Mouse (Mus musculus): Measurements from ENCODE around the gene Pkd1. TPM values are rescaled to one million over a fixed set of nuclear protein-coding genes. Genes with fewer than 3 reads are reported as not detected.

The Pkd1 gene
- polyA plus RNA-seq, 1 experiment from 2014 or later: 24.7 TPM

DNA sequence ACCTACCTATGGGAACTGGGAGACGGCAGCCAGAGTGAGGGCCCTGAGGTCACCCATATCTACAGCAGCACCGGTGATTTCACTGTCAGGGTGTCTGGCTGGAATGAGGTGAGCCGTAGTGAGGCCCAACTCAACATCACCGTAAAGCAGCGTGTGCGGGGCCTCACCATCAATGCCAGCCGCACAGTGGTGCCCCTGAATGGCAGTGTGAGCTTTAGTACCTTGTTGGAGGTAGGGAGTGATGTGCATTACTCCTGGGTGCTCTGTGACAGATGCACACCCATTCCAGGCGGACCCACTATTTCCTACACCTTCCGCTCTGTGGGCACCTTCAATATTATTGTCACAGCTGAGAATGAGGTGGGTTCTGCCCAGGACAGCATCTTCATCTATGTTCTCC is 24.2 kb downstream of the Pkd1 start:
- ATAC-seq (ENCODE audit: borderline replicate concordance, extremely low read depth, low FRiP score, low TSS enrichment): no peak
- WGBS: 91% methylated on average over 9 of the region's 9 CpGs
- H3K4me2 ChIP-seq: no peak overlapping the region
- H3K9ac ChIP-seq: no peak overlapping the region
- H3K36me3 ChIP-seq: peaks cover 75% of the 10 kb centered on the region
- no peaks in the 10 kb centered on the region for H3K4me1 ChIP-seq
- H3K9me3 ChIP-seq: no peaks in the 10 kb centered on the region
- no peak overlapping the region for H3K27ac ChIP-seq
- no peak overlapping the region for H3K4me3 ChIP-seq
- no peaks in the 10 kb centered on the region for H3K27me3 ChIP-seq

DNA sequence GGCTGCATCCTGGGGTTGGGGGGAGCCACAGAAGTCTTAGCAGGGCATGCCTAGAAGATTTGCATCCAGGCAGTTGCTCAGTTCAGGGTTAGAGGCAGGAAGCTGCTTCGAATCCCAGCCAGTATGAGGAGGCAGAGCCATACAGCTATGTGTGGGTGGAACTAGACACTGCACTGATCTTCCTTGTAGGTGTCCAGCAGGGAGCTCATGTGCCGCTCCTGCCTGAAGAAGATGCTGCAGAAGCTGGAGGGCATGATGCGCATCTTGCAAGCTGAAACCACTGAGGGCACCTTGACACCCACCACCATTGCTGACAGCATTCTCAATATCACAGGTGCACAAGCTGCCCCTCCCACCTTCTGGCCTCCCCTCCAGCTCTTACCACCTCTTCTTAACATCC is 29.9 kb downstream of the Pkd1 start:
- Histone ChIP-seq H3K4me1 (no peaks in the 10 kb centered on the region), H3K9me3 (no peaks in the 10 kb centered on the region), H3K4me2 (no peak overlapping the region), H3K27ac (no peak overlapping the region), H3K36me3 (peaks cover 63% of the 10 kb centered on the region), H3K4me3 (no peak overlapping the region), H3K27me3 (no peaks in the 10 kb centered on the region), H3K9ac (no peak overlapping the region)
- WGBS: 91% methylated on average over 3 of the region's 3 CpGs
- no peak for ATAC-seq (ENCODE audit: borderline replicate concordance, extremely low read depth, low FRiP score, low TSS enrichment)

DNA sequence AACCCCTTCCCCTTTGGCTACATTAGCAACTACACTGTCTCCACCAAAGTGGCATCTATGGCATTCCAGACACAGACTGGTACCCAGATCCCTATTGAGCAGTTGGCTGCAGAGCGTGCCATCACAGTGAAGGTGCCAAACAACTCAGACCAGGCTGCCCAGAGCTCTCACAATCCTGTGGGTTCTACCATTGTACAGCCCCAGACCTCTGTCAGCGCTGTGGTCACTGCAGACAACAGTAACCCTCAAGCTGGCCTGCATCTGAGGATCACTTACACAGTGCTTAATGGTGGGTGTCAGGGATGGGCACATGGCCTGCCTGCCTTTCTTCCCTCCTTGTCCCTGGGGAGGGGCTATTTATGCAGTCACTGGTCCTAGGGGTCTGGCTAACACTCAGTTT is 30.7 kb downstream of the Pkd1 start:
- Histone ChIP-seq H3K4me3 (no peak overlapping the region), H3K9ac (no peak overlapping the region), H3K36me3 (peaks cover 56% of the 10 kb centered on the region), H3K27me3 (no peaks in the 10 kb centered on the region), H3K9me3 (no peaks in the 10 kb centered on the region), H3K4me1 (no peaks in the 10 kb centered on the region), H3K27ac (no peak overlapping the region), H3K4me2 (no peak overlapping the region)
- WGBS: 83% methylated on average over 2 of the region's 2 CpGs
- ATAC-seq (ENCODE audit: borderline replicate concordance, extremely low read depth, low FRiP score, low TSS enrichment): no peak

DNA sequence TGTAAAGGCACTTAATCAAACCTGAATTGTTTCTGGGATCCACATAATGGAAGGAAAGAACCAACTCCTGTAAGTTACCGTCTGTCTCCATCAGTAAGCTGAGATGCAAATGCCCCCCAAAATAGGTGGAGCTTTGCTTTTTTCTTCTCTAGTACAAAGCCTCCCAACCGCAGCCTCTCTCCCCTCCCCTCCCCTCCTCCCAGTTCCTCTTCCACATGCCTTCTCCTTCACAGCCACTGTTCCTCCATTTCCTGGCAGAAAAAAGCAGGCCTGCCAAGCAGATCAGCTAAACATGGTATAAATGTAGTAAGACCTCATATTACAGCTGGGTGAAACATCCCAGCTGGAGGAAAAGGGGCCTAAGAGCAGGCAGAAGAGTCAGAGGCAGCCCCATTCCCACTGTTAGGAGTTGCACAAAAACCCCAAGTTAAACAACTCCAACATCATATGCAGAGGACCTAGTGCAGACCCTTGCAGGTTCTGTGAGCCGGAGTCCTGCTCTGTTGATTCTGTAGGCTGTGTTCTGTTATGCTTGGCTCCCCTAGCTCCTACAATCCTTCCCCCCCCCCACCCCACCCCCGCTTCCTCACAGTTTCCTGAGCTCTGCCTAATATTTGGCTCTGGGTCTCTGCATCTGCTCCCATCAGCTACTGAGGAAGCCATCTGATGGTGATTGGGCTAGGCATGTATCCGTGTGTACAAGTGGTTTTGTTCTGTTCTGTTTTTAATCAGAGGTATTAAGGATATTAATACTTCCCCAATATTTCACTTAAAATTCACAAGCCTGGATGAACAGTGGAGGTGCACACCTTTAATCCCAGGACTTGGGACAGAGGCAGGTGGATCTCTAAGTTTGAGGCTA is 34.2 kb downstream of the Pkd1 start:
- H3K9ac ChIP-seq: no peak overlapping the region
- WGBS: 54% methylated on average over 5 of the region's 5 CpGs
- no peaks in the 10 kb centered on the region for H3K9me3 ChIP-seq
- H3K4me3 ChIP-seq: no peak overlapping the region
- ATAC-seq (ENCODE audit: borderline replicate concordance, extremely low read depth, low FRiP score, low TSS enrichment): peak; percentile 24; the same call in 1 of the 2 replicates
- H3K27me3 ChIP-seq: no peaks in the 10 kb centered on the region
- H3K4me2 ChIP-seq: no peak overlapping the region
- H3K27ac ChIP-seq: peak overlapping the region; percentile 44
- H3K36me3 ChIP-seq: peaks cover 62% of the 10 kb centered on the region
- H3K4me1 ChIP-seq: no peaks in the 10 kb centered on the region

DNA sequence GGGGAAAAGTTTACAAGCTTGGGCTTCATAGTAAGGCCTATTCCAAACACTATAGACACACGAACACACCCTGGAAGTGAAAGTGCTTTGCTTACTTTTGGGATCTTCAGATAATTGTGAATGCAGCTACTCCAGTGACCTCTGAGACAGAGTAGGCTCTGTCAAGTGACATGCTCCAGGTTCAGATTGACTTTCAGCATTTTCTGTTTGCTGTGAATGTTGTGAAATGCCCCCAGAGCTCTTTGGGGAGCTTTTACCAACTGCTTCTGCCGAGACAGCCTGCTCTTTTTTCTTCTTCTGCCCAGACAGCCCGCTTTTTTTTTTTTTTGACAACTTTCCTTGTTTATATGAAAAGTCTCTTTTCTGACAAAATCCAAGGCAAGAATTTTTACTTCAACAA is 34.9 kb downstream of the Pkd1 start:
- H3K36me3 ChIP-seq: peaks cover 64% of the 10 kb centered on the region
- no peak overlapping the region for H3K9ac ChIP-seq
- H3K27ac ChIP-seq: peak overlapping the region; percentile 44
- no peaks in the 10 kb centered on the region for H3K27me3 ChIP-seq
- H3K4me2 ChIP-seq: no peak overlapping the region
- H3K9me3 ChIP-seq: no peaks in the 10 kb centered on the region
- no peak overlapping the region for H3K4me3 ChIP-seq
- WGBS: 51% methylated on average over 3 of the region's 3 CpGs
- no peaks in the 10 kb centered on the region for H3K4me1 ChIP-seq
- ATAC-seq (ENCODE audit: borderline replicate concordance, extremely low read depth, low FRiP score, low TSS enrichment): no peak

DNA sequence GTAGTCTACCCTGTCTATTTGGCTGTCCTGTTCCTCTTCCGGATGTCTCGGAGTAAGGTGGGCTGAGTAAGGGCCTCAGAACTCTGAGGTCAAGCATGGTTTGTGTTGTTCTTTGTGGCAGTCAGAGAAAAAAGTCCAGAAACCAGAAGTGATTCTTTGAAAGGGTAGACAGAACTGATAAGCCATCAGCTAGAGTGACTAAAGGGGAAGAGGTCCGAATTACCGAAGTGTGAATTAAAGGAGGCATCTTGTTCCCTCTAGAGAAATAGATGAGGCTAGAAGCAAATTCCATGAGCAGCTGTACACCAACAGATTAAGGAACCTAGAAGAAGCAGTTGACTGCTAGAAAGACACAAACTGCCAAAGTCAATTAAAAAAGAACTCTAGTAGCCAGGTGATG is 36.9 kb downstream of the Pkd1 start:
- no peaks in the 10 kb centered on the region for H3K4me1 ChIP-seq
- 92% methylated on average over 4 of the region's 4 CpGs for WGBS
- no peak overlapping the region for H3K9ac ChIP-seq
- no peaks in the 10 kb centered on the region for H3K9me3 ChIP-seq
- no peak overlapping the region for H3K4me3 ChIP-seq
- H3K4me2 ChIP-seq: no peak overlapping the region
- peaks cover 63% of the 10 kb centered on the region for H3K36me3 ChIP-seq
- no peak for ATAC-seq (ENCODE audit: borderline replicate concordance, extremely low read depth, low FRiP score, low TSS enrichment)
- H3K27ac ChIP-seq: no peak overlapping the region
- no peaks in the 10 kb centered on the region for H3K27me3 ChIP-seq

DNA sequence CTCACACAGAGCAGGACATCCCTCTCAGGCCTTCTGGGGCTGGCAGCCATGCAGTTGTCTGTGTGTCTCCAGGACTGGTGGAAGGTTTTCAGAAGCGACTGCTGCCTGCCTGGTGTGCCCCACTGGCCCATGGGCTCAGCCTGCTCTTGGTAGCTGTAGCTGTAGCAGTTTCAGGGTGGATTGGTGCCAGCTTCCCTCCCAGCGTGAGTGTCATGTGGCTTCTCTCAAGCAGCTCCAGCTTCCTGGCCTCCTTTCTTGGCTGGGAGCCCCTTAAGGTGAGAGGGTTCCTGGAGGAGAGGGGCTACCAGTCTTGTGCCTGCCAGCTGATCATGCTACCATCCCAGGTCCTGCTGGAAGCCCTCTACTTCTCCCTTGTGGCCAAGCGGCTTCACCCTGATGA is 41.3 kb downstream of the Pkd1 start:
- H3K27me3 ChIP-seq: no peaks in the 10 kb centered on the region
- 82% methylated on average over 3 of the region's 3 CpGs for WGBS
- H3K4me1 ChIP-seq: no peaks in the 10 kb centered on the region
- no peak overlapping the region for H3K27ac ChIP-seq
- peaks cover 89% of the 10 kb centered on the region for H3K36me3 ChIP-seq
- H3K9me3 ChIP-seq: no peaks in the 10 kb centered on the region
- no peak overlapping the region for H3K9ac ChIP-seq
- no peak for ATAC-seq (ENCODE audit: borderline replicate concordance, extremely low read depth, low FRiP score, low TSS enrichment)
- H3K4me3 ChIP-seq: no peak overlapping the region
- no peak overlapping the region for H3K4me2 ChIP-seq

DNA sequence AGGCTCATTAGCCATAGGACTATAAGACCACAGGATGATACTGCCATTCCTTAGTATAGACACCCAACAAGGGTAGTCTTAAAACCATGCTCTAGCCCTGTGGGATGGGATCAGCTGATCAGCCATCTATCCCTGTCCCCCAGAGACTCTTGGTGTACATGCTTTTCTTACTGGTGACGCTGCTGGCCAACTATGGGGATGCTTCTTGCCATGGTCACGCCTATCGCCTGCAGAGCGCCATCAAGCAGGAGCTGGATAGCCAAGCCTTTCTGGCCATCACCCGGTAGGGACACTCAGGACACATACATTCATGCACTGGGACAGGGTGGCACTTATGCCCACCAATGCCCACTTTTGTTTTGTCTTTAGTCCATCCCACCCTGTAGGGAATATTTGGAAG is 42.1 kb downstream of the Pkd1 start:
- Histone ChIP-seq H3K4me1 (no peaks in the 10 kb centered on the region), H3K4me3 (no peak overlapping the region), H3K27me3 (no peaks in the 10 kb centered on the region), H3K9me3 (no peaks in the 10 kb centered on the region), H3K27ac (no peak overlapping the region), H3K9ac (no peak overlapping the region), H3K4me2 (no peak overlapping the region), H3K36me3 (peaks cover 89% of the 10 kb centered on the region)
- 89% methylated on average over 5 of the region's 5 CpGs for WGBS
- no peak for ATAC-seq (ENCODE audit: borderline replicate concordance, extremely low read depth, low FRiP score, low TSS enrichment)

DNA sequence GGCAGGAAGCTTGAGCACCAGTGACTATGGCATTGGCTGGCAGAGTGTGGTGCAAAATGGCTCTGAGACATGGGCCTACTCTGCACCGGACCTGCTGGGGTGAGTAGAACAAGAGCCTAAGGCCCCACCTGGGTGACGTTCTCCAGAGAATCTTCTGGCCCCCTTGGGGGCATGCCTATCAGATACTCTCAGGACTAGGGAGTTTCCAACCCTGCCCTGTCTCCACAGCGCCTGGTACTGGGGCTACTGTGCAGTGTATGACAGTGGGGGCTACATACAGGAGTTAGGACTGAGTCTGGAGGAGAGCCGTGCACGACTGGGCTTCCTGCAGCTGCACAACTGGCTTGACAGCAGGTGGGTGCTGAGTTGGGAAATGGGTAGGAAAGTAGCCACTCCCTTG is 43.6 kb downstream of the Pkd1 start:
- Histone ChIP-seq H3K9ac (no peak overlapping the region), H3K4me1 (no peaks in the 10 kb centered on the region), H3K4me3 (no peak overlapping the region), H3K4me2 (no peak overlapping the region), H3K27me3 (no peaks in the 10 kb centered on the region), H3K9me3 (no peaks in the 10 kb centered on the region), H3K27ac (no peak overlapping the region), H3K36me3 (peaks cover 91% of the 10 kb centered on the region)
- no peak for ATAC-seq (ENCODE audit: borderline replicate concordance, extremely low read depth, low FRiP score, low TSS enrichment)
- 80% methylated on average over 5 of the region's 5 CpGs for WGBS

DNA sequence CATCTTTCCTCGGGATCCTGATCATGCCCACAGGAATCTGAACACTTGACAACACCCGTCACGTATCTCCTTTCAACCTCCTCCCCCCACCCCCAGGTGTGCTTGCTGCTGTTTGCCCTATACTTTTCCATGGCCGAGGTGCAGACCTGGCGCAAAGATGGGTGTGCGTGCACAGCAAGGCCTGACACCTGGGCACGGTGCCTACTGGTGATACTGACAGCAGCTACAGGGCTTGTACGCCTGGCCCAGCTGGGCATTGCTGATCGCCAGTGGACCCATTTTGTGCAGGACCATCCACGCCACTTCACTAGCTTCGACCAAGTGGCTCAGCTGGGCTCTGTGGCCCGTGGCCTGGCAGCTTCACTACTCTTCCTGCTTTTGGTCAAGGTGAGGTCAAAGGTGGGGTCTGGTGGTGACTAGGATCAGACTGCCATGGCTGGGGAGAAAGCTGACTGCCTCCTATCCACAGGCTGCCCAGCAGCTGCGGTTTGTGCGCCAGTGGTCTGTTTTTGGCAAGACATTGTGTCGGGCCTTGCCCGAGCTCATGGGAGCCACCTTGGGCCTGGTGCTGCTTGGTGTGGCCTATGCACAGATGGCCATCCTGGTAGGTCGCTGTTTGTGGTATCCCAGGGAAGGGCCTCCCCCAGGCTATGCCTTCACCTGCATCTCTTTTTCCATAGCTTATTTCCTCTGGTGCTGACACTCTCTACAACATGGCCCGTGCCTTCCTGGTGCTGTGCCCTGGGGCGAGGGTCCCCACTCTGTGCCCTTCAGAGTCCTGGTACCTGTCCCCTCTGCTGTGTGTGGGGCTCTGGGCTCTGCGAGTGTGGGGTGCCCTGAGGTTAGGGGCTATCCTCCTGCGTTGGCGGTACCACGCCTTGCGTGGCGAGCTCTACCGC is 44.6 kb downstream of the Pkd1 start:
- Histone ChIP-seq H3K4me1 (no peaks in the 10 kb centered on the region), H3K4me3 (no peak overlapping the region), H3K4me2 (no peak overlapping the region), H3K27me3 (no peaks in the 10 kb centered on the region), H3K9me3 (no peaks in the 10 kb centered on the region), H3K9ac (no peak overlapping the region), H3K27ac (no peak overlapping the region), H3K36me3 (peaks cover 96% of the 10 kb centered on the region)
- ATAC-seq (ENCODE audit: borderline replicate concordance, extremely low read depth, low FRiP score, low TSS enrichment): no peak
- WGBS: 86% methylated on average over 26 of the region's 26 CpGs

DNA sequence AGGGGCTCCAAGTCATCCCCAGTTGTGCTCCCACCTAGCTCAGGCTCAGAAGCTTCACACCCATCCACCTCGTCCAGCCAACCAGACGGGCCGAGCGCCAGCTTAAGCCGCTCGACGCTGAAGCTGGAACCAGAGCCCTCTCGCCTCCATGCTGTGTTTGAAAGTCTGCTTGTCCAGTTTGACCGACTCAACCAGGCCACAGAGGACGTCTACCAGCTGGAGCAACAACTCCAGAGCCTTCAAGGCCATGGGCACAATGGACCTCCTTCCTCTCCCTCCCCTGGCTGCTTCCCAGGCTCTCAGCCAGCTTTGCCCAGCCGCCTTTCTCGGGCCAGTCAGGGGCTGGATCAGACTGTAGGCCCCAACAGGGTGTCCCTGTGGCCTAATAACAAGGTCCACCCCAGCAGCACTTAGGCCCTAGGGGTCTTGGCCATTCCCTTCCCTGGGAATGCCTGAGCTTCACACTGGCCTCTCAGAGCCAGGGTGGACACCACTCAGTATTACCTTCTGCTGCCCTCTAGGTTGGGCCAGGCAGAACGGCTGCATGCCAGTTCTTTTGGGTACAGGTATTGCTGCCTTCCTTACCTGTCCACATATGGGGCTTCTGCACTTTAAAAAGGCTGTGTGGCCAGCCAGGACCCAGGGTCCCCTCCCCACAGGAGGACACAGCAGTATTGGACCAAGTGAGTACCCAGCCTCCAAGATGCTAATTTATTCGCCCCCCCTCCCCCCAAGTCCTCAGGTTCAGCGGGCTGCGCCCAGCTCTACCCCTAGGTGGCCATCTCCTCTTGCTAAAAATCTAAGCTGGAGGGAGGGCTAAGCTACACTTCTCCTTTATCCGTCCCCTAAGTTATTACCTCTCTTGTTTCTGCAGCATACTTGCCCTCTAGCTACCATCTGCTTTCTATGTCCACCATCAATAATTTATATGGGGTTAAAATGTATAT is 45.8 kb downstream of the Pkd1 start:
- H3K4me3 ChIP-seq: no peak overlapping the region
- H3K9ac ChIP-seq: no peak overlapping the region
- H3K4me2 ChIP-seq: no peak overlapping the region
- no peaks in the 10 kb centered on the region for H3K27me3 ChIP-seq
- ATAC-seq (ENCODE audit: borderline replicate concordance, extremely low read depth, low FRiP score, low TSS enrichment): no peak
- H3K9me3 ChIP-seq: no peaks in the 10 kb centered on the region
- H3K27ac ChIP-seq: no peak overlapping the region; the same call in 1 of the 2 replicates
- peaks cover 95% of the 10 kb centered on the region for H3K36me3 ChIP-seq
- 61% methylated on average over 17 of the region's 17 CpGs for WGBS
- H3K4me1 ChIP-seq: no peaks in the 10 kb centered on the region
